Mouse (Mus musculus): ENCODE measurements around the gene She.

GRCm38 (mm10) chr3:89807881-89808280, 23.3 kb upstream of the She start:
- TF ChIP-seq EP300 (IDR thresholded peaks at IDR 0.05) (no peak), CTCF (IDR thresholded peaks at IDR 0.05) (no peak)
